Mouse (Mus musculus): ENCODE data around the gene Cd2bp2. TPM values are rescaled to one million over a fixed set of nuclear protein-coding genes. Genes with fewer than 3 reads are reported as not detected.
A peak's percentile ranks its signal among the peaks of the same experiment; 100 is the strongest.

Gene Cd2bp2
- polyA plus RNA-seq, 1 experiment = 67.2 TPM

DNA sequence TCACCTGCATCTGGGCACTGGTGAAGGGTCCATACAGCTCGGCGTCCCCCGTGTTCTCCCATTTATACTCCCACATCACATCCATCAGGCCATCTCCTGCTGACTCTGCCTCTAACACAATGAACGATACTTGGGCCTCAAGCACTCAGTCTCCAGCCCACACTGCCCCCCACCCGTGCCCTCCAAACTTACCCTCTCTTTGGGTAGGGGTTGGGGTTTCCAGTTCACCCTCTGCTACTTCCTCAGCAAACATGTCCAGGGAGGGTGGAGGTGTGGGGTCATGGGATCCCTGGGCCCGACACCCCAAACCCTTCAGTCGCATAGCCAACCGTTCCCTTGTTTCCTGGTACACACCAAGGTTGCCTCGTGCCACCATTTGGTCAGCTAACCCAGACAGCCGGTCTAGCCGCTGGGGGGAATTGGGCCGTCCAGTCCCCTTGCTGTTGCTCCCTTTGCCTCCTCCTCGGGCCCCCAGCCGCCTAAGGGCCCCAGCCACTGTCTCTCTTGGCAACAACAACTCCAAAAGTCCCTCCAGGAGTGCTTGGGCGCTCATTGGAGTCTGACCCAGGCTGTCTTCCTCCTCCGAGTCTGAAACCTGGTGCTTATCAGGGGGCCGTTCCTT lies 1.7 kb downstream of the Cd2bp2 start:
- Histone ChIP-seq H3K27me3 (ENCODE audit: control insufficient read depth, insufficient read depth, low read length) (no peaks in the 10 kb centered on the region), H3K36me3 (ENCODE audit: control insufficient read depth, insufficient read depth, low read length) (peaks cover 29% of the 10 kb centered on the region), H3K27ac (ENCODE audit: control insufficient read depth, insufficient read depth, low read length) (no peak overlapping the region), H3K4me1 (replicated peaks; ENCODE audit: control insufficient read depth, insufficient read depth, low read length) (peaks cover 31% of the 10 kb centered on the region), H3K4me3 (ENCODE audit: control insufficient read depth, insufficient read depth, low read length) (no peak overlapping the region)
- TF ChIP-seq POLR2A (IDR thresholded peaks at IDR 0.05; ENCODE audit: control insufficient read depth, extremely low read depth, insufficient read depth, low read length, poor library complexity) = no peak
- no peak for TF ChIP-seq CTCF (IDR thresholded peaks at IDR 0.05; ENCODE audit: borderline replicate concordance, control insufficient read depth, extremely low read depth, insufficient read depth, low read length, poor library complexity)
- DNase-seq = no peak
- 97% methylated on average over 17 of the region's 17 CpGs for WGBS

DNA sequence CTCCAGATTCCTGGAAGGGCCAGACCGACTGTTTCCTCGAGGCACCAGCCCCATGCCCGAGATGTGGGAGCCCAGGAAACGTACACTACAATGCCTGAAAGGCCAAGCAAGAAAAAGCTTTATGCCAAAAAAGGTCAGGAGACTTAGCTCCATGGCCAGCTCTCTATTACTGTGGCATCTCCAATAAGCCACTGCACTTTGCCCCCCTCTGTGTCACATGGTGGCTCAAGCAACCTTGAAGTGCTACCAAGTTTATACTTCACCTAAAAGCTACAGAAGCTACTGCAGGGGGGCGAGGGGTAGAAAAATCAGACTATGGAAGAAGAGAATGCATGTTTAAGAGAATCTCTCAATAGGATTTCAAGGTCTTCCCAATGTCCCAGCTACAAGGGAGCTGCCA lies 2.9 kb downstream of the Cd2bp2 start:
- DNase-seq = no peak
- Histone ChIP-seq H3K27ac (ENCODE audit: control insufficient read depth, insufficient read depth, low read length) (no peak overlapping the region), H3K27me3 (ENCODE audit: control insufficient read depth, insufficient read depth, low read length) (no peaks in the 10 kb centered on the region), H3K4me3 (ENCODE audit: control insufficient read depth, insufficient read depth, low read length) (no peak overlapping the region), H3K36me3 (ENCODE audit: control insufficient read depth, insufficient read depth, low read length) (peaks cover 20% of the 10 kb centered on the region), H3K4me1 (replicated peaks; ENCODE audit: control insufficient read depth, insufficient read depth, low read length) (peaks cover 42% of the 10 kb centered on the region)
- WGBS = 93% methylated on average over 5 of the region's 5 CpGs
- TF ChIP-seq POLR2A (IDR thresholded peaks at IDR 0.05; ENCODE audit: control insufficient read depth, extremely low read depth, insufficient read depth, low read length, poor library complexity) (no peak), CTCF (IDR thresholded peaks at IDR 0.05; ENCODE audit: borderline replicate concordance, control insufficient read depth, extremely low read depth, insufficient read depth, low read length, poor library complexity) (no peak)

DNA sequence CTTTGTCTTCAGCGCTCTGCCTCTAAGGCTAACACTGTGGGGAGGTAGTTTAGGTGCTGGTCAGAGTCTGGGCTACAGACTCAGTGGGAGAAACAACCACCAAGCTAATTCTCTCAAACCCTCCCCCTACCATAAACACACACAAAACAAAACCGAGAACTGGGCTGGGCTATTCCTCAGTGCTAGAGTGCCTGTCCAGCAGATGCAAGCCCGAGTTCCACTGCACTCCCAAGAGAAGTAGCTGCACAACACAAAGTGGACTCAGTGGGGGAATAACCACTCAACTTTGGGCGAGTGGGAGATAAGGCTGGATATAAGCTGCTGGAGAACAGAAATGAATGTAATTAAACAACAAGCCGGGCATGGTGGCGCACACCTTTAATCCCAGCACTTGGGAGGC lies 5.2 kb downstream of the Cd2bp2 start:
- Histone ChIP-seq H3K4me3 (ENCODE audit: control insufficient read depth, insufficient read depth, low read length) (no peak overlapping the region), H3K27ac (ENCODE audit: control insufficient read depth, insufficient read depth, low read length) (peak overlapping the region; percentile 4; the same call in 1 of the 2 replicates), H3K27me3 (ENCODE audit: control insufficient read depth, insufficient read depth, low read length) (no peaks in the 10 kb centered on the region), H3K4me1 (replicated peaks; ENCODE audit: control insufficient read depth, insufficient read depth, low read length) (peaks cover 36% of the 10 kb centered on the region), H3K36me3 (ENCODE audit: control insufficient read depth, insufficient read depth, low read length) (peaks cover 20% of the 10 kb centered on the region; the same call in 1 of the 2 replicates)
- WGBS = 93% methylated on average over 6 of the region's 6 CpGs
- DNase-seq = no peak
- TF ChIP-seq POLR2A (IDR thresholded peaks at IDR 0.05; ENCODE audit: control insufficient read depth, extremely low read depth, insufficient read depth, low read length, poor library complexity) (no peak), CTCF (IDR thresholded peaks at IDR 0.05; ENCODE audit: borderline replicate concordance, control insufficient read depth, extremely low read depth, insufficient read depth, low read length, poor library complexity) (no peak)

DNA sequence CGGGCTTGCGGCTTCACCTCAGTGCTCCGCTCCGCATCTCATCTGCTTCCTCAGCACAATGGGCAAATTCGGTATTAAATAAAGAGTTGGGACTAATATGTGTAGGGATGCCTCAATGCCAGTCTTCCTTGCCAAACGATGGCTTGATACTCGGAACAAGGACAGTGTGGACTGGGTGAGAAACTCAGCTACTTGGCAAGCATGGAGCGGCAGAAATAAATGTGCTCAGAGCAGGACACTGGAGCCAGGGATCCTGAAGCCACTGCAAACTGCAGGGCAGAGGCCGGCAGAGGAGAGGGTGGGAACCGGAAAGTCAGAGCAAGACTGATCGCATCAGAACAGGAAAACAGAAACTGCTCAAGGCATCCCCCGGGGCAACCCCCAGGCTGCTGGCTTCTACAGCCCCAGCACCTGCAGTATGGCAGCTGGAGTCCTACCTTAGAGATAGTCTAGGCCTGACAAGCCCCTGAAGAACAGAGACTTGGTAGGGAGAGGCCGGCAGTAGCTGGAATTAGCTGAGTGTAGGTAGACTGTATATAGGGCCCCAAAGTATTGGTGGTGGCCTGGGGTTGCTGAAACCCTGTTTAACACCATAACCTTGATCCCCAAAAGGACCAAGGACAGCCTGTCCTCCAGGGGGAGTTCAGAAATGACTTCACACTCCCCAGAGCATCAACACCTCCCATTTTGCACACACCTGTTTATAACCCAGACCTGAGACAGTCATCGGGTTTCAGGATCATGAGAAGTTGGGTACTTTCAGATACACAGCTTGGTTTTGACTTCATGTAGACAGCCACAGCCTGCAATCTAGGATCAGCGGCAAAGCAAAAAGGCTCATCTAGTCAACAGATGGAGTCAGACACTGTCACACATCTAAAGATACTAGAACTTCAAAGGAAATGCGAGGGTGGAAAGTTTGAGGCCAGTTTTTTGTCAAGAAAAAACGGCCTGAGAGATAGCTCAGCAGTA lies 7.3 kb downstream of the Cd2bp2 start:
- DNase-seq = peak; percentile 54
- peak overlapping the region; percentile 88 for H3K27ac ChIP-seq (ENCODE audit: control insufficient read depth, insufficient read depth, low read length)
- H3K27me3 ChIP-seq (ENCODE audit: control insufficient read depth, insufficient read depth, low read length) = no peaks in the 10 kb centered on the region
- H3K36me3 ChIP-seq (ENCODE audit: control insufficient read depth, insufficient read depth, low read length) = peaks cover 16% of the 10 kb centered on the region; the same call in 1 of the 2 replicates
- TF ChIP-seq CTCF (IDR thresholded peaks at IDR 0.05; ENCODE audit: borderline replicate concordance, control insufficient read depth, extremely low read depth, insufficient read depth, low read length, poor library complexity) = no peak
- no peak for TF ChIP-seq POLR2A (IDR thresholded peaks at IDR 0.05; ENCODE audit: control insufficient read depth, extremely low read depth, insufficient read depth, low read length, poor library complexity)
- 43% methylated on average over 17 of the region's 17 CpGs for WGBS
- no peak overlapping the region for H3K4me3 ChIP-seq (ENCODE audit: control insufficient read depth, insufficient read depth, low read length)
- H3K4me1 ChIP-seq (replicated peaks; ENCODE audit: control insufficient read depth, insufficient read depth, low read length) = peaks cover 25% of the 10 kb centered on the region

DNA sequence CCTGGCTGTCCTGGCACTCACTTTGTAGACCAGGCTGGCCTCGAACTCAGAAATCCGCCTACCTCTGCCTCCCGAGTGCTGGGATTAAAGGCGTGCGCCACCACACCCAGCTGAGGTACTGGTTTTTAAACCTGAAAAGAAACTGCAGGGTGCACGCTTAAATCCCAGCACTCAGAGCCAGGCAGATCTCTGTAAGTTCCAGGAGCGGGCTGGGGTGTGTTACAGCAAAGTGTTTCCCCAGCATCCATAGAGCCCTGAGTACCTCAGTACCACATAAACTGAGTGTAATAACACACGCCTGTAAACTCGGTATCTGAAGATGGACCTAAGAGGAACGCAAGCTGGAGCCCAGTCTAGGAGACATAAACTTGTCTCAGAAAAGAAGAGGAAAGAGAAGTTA lies 8.5 kb downstream of the Cd2bp2 start:
- H3K4me1 ChIP-seq (replicated peaks; ENCODE audit: control insufficient read depth, insufficient read depth, low read length) = peaks cover 25% of the 10 kb centered on the region
- no peak for DNase-seq
- H3K4me3 ChIP-seq (ENCODE audit: control insufficient read depth, insufficient read depth, low read length) = no peak overlapping the region
- no peaks in the 10 kb centered on the region for H3K27me3 ChIP-seq (ENCODE audit: control insufficient read depth, insufficient read depth, low read length)
- peaks cover 4% of the 10 kb centered on the region; the same call in 1 of the 2 replicates for H3K36me3 ChIP-seq (ENCODE audit: control insufficient read depth, insufficient read depth, low read length)
- no peak overlapping the region for H3K27ac ChIP-seq (ENCODE audit: control insufficient read depth, insufficient read depth, low read length)
- 92% methylated on average over 10 of the region's 10 CpGs for WGBS
- no peak for TF ChIP-seq CTCF (IDR thresholded peaks at IDR 0.05; ENCODE audit: borderline replicate concordance, control insufficient read depth, extremely low read depth, insufficient read depth, low read length, poor library complexity)
- no peak for TF ChIP-seq POLR2A (IDR thresholded peaks at IDR 0.05; ENCODE audit: control insufficient read depth, extremely low read depth, insufficient read depth, low read length, poor library complexity)

DNA sequence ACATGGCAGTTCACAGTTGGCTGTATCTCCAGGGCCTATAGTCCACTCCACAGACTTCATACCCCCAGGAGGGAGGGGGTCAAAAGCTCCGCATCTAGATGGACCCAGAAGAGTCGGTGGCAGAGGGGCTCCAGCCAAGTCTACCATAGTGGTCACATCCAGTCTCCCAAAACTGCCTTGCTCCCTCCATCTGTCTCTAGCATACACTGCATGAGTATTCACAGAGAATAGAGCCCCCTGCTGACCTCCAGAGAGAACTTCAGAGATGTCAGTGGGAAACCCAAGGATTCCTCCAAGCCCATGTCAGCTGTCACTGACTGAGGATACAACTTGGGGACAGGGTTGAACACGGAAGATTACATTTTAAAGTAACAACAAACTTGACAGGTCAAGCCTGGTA lies 10.2 kb downstream of the Cd2bp2 start:
- Histone ChIP-seq H3K27ac (ENCODE audit: control insufficient read depth, insufficient read depth, low read length) (no peak overlapping the region), H3K27me3 (ENCODE audit: control insufficient read depth, insufficient read depth, low read length) (no peaks in the 10 kb centered on the region), H3K4me1 (replicated peaks; ENCODE audit: control insufficient read depth, insufficient read depth, low read length) (peaks cover 30% of the 10 kb centered on the region), H3K4me3 (ENCODE audit: control insufficient read depth, insufficient read depth, low read length) (no peak overlapping the region), H3K36me3 (ENCODE audit: control insufficient read depth, insufficient read depth, low read length) (no peaks in the 10 kb centered on the region)
- TF ChIP-seq CTCF (IDR thresholded peaks at IDR 0.05; ENCODE audit: borderline replicate concordance, control insufficient read depth, extremely low read depth, insufficient read depth, low read length, poor library complexity) (no peak), POLR2A (IDR thresholded peaks at IDR 0.05; ENCODE audit: control insufficient read depth, extremely low read depth, insufficient read depth, low read length, poor library complexity) (no peak)
- 78% methylated on average over 3 of the region's 3 CpGs for WGBS
- DNase-seq = peak; percentile 37

All from thymus, adult 2 months (tissue).